Mouse (Mus musculus): Measurements from ENCODE around the gene Cadm2.

GRCm38 (mm10) chr16:66955876-66956275 is 664.8 kb downstream of the Cadm2 start:
- TF ChIP-seq POLR2A (IDR thresholded peaks at IDR 0.05; ENCODE audit: low read depth, low read length) (no peak), CTCF (IDR thresholded peaks at IDR 0.05; ENCODE audit: extremely low read depth, insufficient read depth, insufficient read length, insufficient replicate concordance) (no peak)
